Mouse (Mus musculus): ENCODE measurements around the gene Tnnc2.

The Tnnc2 gene

DNA sequence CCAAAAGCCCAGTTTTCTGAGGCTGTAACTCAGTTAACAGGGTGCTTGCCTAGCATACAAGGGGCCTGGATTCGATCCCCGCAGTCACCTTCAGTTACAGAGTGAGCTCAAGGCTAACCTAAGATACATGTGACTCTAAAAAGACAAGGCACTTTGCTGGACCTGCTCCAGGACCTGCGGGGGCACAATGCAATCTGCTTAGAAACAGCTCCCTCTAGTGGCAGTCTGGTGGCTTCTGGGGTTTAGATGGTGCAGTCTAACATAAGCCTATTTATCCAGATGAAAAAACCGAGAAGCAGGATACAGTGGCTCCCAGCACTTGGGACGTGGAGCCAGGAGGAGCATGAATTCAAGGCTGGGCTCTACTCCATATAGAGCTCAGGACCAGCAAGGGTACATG lies 14.5 kb upstream of the Tnnc2 start:
- DNase-seq, result peak; percentile 92

DNA sequence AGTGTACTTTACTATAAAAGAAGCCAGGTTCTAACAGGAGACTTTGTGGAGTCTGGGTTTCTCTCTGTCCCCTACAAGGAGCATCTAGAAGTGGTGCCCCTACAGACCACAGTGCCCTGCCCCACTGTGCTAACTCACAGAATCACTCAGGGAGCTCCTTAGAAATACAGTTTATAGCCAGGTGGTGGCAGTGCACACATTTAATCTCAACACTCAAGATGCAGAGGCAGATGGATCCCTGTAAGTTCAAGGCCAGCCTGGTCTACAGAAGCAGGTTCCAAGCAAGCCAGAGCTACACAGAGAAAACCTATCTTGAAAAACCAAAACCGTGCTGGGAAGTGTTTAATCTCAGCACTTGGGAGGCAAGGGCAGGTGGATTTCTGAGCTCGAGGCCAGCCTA lies 14.0 kb upstream of the Tnnc2 start:
- no peak for DNase-seq

DNA sequence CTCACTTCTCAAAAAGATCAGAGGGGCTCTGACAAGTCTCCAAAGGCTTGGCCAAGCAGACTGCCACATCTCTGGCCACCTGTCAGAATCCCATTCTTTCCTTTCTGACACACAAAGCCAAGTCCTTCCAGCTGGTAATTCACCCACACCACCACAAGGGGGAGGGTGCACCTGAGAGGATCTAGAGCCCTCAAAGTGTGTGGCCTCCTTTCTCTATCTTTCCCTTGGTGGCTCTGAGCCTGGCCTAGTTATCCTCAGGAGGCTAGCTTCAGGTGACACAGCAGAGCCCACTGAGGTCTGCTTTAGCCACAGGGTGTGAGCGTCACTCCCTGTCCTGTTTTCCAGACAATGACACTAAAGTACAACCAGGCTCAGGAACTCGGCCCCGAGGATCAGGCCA lies 13.5 kb upstream of the Tnnc2 start:
- DNase-seq, result peak; percentile 79

DNA sequence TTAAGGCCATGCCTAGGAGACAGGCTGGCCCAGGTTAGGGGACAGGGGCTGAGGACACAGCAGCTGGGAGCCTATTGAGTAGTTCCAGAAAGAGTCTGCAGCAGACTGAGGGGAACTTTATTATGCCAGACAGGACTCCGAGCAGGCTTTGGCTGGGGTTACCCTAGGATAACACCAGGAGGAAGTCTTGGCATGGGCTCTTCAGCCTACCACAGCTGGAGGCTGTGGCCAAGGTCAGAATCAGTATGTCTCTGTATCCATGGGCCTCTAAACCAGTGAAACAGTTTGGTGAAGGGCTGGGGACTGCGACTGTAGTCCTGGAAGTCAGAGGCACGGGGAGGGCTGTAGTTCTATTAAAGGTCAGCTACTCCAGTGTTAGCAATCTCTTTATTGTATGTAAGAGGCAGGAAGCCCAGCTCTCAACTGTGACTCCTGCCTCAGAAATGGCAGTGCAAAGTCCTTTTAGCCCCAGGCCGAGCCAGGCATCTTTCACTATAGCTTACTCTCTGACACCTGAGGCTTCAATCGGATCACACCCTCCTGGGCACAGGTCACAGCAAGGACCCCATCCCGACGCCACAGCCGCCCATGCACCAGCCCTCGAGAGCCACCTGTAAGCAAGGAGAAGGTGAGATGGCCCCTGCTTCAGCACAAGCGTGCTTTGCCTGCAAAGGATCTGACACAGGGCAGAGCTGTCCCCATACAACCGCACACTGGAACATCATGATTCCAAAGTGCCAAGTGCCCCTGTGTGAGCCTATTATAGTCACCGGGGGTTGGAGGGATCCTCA lies 12.8 kb upstream of the Tnnc2 start:
- DNase-seq, result no peak

DNA sequence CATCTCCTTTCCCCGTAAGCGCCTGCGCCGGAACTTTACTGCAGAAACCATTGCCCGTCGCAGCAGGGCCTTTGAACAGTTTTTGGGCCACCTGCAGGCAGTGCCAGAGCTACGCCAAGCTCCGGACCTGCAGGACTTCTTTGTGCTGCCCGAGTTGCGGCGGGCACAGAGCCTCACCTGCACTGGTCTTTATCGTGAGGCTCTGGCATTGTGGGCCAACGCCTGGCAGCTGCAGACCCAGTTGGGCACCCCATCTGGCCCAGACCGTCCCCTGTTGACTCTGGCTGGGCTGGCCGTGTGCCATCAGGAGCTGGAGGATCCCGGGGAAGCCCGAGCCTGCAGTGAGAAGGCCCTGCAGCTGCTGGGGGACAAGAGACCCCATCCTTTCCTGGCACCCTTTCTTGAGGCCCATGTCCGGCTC lies 12.1 kb upstream of the Tnnc2 start:
- peak; percentile 28 for DNase-seq

DNA sequence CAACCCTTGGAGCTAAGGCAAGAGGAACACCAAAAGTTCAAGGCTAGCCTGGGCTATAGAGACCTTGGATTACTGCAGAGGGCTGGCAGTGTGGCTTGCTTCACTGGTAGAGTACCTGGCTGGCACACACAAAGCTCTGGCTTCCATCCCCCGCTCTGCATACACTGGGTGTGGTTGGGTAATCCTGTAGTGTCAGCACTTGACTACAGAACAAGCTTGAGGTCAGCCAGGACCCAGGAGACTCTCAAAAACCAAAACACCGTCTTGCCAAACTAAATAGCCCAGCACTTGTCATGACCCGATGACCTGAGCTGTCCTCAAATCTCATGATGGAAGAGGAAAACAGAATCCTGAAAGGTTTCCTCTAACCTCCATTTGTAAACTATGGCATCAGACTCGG lies 10.7 kb upstream of the Tnnc2 start:
- no peak for DNase-seq

DNA sequence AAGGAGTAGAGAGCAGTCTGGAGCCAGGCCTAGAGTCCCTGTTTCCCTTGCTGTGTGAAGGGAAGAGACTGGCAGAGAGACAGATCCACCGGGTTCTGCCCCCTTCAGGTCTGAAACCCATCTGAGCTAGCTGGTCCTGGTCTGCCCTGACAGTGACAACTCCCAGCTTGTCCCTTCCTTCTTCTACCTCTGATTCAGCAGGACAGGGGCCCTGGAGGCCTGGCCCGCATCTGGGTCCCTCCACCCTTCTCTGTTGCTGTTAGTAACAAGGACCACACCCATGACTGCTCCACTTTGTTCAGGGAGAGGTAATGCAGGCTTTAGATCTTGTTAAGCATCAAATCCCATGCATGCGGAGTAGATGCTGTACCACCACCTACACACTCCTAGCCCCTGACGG lies 8.6 kb upstream of the Tnnc2 start:
- no peak for DNase-seq

DNA sequence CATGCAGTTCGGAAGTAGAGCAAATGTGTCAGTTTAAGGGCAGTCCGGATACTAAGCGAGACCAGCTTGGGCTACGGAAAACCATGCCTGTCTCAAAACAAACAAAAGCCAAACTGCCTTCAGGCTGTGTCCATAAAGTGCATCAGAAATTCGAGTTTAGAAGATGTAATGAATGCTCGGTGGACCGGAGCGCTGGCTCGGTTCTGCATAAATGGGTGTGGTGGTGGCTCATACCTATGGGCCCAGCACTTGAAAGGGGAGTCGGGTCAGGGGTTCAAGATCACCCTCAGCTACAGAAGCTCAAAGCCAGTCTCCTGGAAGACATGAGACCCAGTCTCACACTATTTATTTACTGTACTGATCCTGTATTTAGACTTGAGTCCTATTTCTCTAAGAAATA lies 8.0 kb upstream of the Tnnc2 start:
- no peak for DNase-seq

DNA sequence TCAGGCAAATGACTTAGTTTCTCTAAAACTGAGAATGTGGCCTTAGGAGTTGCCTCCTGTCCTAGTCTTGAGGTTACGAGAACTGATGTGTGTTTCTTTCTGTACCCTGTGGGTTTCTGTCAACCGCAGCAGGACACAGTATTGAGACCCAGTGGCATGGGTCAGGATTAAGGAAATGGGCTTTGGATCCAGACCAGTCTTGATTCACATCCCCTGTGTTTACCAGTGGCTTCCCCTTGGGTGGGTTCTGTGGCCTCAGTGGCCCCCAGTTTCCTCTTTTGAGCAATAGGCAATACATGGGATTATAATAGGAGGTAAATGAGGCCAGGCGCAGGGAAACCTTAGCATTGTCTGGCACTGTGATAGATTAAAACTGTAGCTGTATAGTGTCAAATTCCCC lies 7.3 kb upstream of the Tnnc2 start:
- DNase-seq, result no peak

DNA sequence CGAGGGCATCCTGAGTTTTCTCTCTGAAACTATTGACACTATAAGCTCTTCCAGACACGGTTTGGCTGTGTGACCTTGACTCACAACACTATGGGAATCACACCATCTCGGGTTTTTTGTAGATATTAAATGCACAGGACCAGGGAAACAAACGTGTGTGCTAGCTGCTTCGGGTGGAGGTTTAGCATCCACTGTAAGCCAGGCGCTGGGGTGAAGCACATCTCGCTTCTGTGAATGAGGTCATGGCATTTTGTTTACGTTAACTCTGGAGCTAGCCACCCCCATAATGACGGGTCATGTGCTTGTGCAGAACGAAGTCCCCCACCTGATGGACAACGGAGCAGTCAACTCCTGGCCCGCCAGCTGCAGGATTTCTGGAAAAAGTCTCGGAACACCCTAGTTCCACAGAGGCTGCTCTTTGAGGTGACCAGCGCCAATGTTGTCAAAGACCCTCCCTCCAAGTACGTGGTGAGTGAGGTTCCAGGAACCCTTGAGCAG lies 6.7 kb upstream of the Tnnc2 start:
- DNase-seq, result peak; percentile 29

DNA sequence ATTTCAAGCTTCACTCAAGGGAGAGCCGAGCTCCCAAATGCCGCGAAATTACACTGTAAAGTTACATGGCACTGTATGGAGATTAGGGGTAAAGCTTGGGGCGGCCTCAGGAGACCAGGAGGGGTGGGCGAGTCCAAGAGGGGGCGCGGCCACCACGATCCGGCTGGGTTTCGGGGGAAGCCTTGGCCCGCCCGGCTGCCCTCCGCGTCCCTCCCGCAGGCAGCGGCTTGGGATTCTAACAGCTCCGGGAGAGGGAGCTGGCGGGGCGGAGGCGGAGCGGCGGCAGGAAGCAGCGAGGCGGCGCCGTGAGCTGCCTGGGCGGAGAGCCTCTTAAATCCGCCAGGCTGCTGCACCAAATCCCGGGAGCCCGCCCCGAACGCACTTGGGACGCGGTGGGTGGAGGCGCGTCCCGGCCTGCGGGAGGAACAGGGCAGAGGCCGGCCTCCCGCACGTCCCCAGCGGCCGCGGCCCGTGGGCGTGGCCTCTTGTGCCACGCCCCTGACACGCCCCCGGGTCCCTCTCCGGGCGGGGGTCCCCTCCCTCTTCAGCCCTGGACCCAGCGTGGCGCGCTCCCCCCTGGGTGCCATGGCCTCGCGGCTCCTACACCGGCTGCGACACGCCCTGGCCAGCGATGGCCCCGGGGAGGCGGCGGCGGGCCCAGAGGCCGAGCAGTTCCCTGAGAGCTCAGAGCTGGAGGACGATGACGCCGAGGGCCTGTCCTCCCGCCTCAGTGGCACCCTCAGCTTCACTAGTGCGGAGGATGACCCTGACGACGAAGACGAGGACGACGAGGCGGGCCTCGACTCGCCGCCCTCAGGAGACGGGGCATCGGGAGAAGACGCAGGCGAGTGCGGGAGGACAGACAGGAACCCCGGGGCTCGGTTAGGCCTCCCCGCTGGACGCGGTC lies 6.0 kb upstream of the Tnnc2 start, which contains the start of gene Snx21:
TSS of gene Snx21 (plus strand) at position 343 of the 907 bp plus-strand sequence.
- DNase-seq, result peak; percentile 94

DNA sequence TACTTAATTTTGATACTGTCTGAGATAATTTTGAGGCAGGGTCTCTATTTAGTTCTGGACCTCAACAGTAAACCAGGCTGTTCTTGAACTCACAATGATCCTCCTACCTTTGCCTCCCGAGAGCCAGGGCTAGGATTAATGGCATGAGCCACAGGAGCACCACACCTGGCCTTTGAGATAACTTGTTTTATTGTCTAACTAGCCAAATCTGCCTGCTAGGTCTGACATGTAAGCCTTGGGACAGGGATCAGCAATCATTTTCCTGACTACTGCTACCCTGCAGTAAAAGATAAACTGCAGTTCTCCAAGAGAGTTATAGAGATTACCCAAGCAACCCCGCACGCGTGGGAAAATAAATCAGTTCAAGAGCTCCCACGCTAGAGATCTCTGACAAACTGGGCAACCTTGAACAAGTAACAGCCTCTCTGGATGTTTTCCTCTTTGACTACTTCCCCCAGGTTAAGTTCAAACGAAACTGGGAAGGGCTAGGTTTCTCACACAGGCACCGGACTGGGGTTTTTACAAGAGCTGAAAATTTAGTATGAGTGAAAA lies 5.2 kb upstream of the Tnnc2 start:
- DNase-seq, result no peak

DNA sequence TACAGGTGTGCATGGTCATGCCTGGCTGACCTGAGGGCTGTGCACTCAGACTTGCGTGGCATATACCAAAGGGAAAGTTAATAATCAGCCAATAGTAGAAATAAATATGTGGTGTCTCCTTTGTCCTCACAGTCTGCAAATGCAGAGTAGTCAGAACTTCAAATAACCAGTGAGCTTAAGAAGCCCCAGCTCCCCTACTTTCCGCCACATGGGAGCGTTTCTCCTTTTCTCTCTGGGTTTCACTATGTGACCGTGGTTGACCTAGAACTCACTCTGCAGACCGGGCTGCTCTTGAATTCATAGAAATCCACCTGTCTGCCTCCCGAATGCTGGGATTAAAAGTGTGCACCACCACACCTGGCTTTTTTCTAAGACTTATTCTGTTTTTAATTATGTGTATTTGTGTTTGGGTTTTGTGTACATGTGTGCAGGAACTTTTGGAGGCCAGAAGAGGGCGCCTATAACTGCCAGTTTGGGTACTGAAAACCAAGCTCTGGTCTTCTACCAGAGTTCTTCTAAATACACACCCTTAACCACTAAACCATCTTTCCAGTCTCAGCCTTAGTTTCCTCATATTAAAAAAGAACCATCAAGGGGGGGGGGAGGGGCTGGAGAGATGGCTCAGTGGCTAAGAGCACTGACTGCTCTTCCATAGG lies 4.3 kb upstream of the Tnnc2 start:
- no peak for DNase-seq

DNA sequence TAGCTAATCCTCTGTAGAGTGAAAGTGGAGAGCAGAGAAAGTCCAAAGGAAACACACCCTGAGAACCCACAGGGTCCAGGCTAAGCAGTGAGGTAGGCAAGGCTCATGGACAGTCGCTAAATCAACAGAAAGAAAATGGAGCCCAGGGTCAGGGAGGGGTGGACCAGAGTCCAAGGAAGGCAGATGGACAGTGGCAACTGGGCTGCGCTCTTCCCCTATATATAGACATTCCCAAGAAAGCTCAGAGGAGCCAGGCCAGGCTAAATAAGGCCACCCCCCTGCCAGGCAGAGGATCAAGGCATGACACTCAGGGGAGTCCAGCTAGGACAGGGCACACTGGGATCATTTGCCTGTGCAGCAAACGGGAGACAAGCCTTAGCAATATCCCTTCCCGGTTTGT lies 2.1 kb upstream of the Tnnc2 start:
- DNase-seq, result no peak

DNA sequence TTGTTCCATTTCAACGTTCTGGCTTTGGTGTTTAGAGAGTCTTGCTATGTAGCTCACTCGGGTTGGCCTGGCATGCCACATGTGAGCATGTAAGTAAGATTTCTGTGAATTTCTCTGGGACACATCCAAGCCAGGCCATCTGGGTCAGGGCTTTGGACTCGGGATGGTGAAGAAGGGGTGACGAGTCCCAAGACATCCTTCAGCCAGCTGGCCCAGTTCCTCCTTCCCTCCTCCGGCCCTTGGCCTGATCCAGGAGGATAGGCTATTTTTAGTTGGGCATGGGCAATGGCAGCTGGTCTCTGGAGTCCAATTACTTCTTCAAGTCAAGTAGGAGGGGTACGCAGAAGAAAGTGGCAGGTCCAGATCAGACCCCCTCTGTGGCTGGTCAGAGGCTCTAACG lies 958 bp downstream of the Tnnc2 start:
- no peak for DNase-seq

DNA sequence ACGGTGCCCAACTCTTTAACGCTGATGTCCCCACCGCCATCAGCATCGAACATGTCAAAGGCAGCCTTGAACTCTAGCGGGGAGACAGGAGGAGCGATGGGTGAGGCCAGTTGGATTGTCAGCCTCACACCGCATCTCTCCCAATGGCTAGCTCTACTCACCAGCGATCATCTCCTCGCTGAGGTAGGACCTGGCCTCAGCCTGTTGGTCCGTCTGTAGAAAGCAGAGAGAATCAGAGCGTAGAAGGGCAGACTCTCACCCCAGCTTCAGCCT lies 1.8 kb downstream of the Tnnc2 start:
- DNase-seq, result no peak

DNA sequence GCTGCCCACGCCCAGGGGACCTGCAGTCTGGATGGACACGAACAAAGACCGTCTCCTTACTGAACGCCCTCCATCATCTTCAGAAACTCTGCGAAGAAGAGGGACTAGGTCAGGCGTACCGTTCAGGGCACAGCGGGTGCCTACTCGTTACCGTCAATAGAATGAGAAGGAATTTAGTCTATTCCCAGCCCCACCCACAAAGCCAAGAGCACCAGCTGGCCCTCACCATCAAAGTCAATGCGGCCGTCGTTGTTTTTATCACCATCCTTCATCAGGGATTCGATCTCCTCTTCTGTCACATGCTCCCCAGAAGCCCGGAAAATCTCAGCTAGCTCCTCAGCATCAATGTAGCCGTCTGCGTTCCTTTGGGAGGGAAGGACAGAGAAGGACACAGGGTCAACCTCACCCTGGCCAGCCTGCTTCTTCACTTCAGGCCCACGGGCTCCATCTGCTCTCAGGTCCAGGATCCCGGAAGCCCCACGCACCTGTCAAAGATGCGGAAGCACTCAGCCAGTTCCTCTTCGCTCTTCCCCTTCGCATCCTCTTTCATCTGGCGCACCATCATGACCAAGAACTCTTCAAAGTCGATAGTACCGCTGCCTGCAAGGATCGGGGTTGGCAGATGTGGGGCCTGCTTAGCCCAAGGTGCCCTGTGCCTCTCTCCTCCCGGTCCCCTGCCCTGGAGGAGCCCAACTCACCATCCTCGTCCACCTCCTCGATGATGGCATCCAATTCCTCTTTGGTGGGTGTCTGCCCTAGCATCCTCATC lies 2.3 kb downstream of the Tnnc2 start:
- no peak for DNase-seq

DNA sequence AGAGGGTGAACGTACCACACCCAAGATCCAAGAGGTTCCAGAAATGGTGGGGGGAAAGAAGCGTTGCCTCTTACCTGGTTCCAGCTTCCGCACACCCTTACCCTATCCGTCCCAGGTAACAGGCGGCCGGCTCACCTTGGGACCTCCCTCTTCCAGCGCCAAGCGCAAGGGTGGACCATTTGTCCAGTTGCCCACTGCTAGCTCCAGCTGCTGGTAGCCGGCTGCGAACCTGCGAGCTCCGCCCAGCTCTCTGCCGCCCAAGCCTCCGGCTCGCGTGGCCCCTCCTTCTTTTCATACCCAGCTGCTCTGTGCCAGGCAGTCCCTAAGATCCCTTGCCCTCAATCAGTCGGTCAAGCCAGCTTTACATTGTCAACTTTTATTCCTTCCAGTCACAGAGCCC lies 3.0 kb downstream of the Tnnc2 start:
- no peak for DNase-seq

DNA sequence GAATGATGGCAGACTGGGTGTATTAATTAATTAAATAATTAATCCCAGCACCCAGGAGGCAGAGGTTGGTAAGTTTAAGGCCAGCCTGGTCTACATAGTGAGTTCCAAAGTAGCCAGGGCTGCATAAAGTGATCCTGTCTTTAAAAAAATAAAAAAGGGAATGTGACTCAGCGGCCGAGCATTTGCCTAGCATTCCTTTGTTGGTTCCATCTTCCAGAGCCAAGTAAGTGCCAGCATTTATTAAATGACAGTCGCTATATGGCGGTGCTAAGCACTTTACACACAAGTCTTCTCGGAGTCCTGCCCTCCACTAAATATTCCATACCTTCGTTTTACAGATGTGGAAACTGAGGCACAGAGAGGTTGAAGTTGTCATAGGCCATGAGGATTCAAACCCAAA lies 3.6 kb downstream of the Tnnc2 start:
- DNase-seq, result no peak

DNA sequence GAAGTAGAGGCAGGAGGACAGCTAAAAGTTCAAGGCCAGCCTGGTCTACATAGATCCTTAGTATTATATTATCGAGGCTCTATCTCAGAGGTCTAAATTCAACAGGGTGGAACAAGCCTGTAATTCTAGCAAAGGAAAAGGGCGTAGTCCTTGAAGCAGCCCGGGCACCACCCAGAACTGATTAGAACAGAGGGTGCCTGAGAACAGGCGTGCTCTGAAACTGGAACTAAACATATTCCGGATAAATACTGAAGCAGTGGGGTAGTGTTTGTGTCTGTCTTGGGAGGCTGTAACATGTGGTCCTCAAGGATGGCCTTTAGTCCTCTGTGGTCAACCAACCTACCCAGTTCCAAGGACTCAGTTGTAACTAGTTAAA lies 5.8 kb downstream of the Tnnc2 start:
- DNase-seq, result no peak

DNA sequence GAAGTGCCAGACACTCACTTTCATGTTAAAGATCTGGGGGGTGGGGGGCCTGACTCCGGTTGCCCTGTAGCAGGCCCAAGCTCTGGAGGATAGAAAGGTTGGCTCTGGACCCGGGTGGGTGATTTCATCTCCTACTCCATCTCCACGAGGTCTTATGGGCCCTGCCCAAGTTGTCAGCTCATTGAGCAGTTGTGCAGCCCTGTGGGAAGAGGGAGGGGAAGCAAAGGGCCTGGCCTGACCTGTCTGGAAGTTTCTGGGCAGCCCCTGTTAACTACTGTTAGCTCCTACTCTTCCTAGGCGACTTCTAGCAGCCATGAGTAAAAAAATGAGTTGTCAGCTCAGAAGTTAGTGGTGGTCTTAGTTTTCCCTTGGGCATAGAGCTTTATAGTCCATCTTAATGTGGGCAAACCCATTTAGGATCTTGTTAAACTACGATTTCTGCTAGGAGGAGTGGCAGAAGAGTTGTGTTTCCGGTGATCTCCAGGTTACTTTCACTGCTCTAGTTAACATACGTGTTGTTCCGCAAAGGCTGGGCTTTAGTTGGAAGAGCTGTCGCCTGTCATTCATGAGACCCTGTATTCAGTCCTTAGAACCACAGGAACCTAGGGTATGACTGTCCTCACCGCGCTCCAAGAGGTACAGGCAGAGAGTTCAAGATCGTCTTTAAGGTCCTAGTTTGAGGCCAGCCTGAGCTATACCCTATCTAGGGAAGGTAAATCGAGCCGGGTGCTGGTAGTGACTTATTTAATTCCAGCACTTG lies 6.4 kb downstream of the Tnnc2 start:
- no peak for DNase-seq

DNA sequence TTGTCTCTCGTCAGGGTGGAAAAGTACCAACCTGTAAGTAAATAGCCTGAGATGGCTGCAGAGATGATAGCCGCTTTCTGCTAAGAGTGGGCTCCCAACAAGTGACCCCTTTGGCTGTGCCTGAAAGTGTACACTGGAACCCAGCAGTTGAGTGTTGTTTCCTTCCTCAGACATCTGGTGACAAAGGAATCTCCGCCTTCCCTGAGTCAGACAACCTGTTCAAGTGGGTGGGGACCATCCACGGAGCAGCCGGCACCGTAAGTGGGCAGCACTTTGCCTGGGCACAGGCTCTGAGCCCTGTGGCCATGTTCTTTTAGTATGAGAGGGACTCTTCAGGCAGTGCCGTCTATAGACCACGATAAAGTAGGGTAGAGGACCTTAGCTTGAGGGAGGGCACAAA lies 8.6 kb downstream of the Tnnc2 start:
- no peak for DNase-seq

Measured in kidney, postnatal 10 days (tissue).